Mouse (Mus musculus) 3T3-L1 (cell line): ENCODE measurements around the gene Exosc8.

ENCODE experiments used
- DNase-seq: peaks from one replicate; pipeline ENCODE4 v3.0.0-alpha.2; 2015; ENCODE audit warnings: low read depth, low spot score

Gene Exosc8

DNA sequence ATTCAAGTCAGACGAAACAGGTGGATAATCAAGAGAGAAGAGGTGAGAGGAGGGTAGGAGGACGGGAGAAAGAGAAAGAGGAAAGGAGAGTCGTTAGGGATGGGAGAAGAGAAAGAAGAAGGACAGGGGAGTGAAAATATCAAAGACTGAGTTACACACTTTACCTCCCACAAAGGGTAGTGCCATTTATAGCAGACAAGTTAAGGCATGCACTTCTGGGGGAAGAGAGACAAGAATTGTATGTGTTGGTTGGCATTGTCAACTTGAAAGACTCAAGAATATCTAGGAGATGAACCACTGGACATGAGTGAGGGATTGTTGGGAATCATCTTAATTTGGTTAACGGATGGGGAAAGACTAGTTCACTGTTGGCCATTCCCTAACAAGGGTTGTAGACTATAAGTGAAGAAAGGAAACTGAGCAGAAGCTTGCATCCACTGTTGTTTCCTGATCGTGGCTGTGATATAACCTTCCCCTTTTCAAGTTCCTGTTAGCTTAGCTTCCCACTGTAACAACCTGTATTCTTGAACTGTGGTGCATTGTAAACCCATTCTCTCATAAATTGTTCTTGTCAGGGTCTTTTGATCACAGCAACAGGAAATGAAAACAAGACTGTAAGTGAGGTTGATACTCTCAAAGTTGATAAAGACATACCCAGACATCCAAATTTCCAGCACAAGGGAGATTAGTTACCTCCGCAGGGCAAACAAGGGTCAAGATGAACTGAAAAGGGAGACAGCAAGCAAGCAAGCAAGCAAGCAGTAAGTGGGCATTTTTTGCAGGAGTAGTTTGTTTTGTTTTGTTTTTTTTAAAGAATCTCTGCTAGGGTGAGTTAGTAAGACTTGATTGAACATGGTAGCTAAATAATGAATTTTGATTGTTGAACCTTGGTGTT, 53.6 kb downstream of the Exosc8 start:
- no peak for DNase-seq
